Mouse (Mus musculus) embryonic stem cell, embryonic (primary cell): ENCODE results near the gene Olfr70.

Experiments
- CTCF ChIA-PET, 4 experiments: fragments of 300-600 bp in 2 of 4; fragments of 350-600 bp in 2 of 4; sonication (Branson Sonifier 250); formaldehyde crosslinking; loops; one replicate each; lab custom pipeline; 2022; ENCODE audit warnings: inconsistent platforms in 2 of 4; lab: Charles Lee
- POLR2A ChIA-PET, 4 experiments: fragments of 300-600 bp in 2 of 4; fragments of 350-600 bp in 2 of 4; sonication (Branson Sonifier 250); formaldehyde crosslinking; loops; one replicate each; lab custom pipeline; 2022; ENCODE audit warnings: antibody characterized with exemption in 4 of 4, inconsistent platforms in 1 of 4; lab: Charles Lee

Olfr70 gene

GRCm38 (mm10) chr4:43700707-43701106 is at the start of gene Olfr70:
Gene Olfr70, minus strand, starts transcription at chr4:43700807.
- CTCF ChIA-PET, result interaction anchor here in 1 of 4 experiments (1.0 kb wide), 1 partner anchor 29 kb away, joined by 3 read pairs; no protein-coding TSS in a partner anchor
- POLR2A ChIA-PET, result no interaction called here

GRCm38 (mm10) chr4:43745187-43745586 is 44.6 kb upstream of the Olfr70 start:
- ChIA-PET POLR2A (interaction anchor here (0.6 to 1.7 kb wide), 15 partner anchors 9 to 928 kb away, joined by 3 to 8 read pairs (median 4); no protein-coding TSS in a partner anchor), CTCF (interaction anchor here (0.6 to 3.2 kb wide), 65 partner anchors 11 to 918 kb away, joined by 3 to 28 read pairs (median 5); partner anchors contain the start of genes Olfr156 (in 2 of the 4), Olfr157 (in 1 of the 4), Reck (in 1 of the 4) and Spaar (in 1 of the 4))

DNA sequence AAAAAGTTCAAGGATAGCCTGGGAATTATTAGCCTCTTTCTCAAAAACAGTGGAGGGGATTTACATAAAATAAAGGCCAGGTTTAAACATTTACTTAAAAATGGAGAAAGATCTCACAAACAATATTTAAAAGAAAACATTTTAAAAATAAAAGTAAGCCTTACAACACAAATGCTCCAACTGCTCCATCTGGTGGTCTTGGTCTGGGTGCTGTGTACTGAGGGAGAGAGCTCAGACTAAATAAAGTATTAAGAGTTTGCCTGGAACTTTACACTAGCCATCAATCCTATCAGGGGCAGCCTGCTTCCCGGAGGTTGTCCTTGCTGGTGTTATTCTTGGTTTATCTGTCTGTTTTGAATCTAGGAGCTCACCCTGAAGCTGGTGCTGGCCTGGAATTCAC is 42.5 kb upstream of the Olfr70 start:
- CTCF ChIA-PET, result interaction anchor here in 3 of 4 experiments (0.5 to 2.0 kb wide), 15 partner anchors 12 to 244 kb away, joined by 3 to 8 read pairs (median 4); no protein-coding TSS in a partner anchor

GRCm38 (mm10) chr4:43742637-43743036 is 42.0 kb upstream of the Olfr70 start:
- ChIA-PET POLR2A (interaction anchor here in 2 of 4 experiments (0.6 to 1.4 kb wide), 11 partner anchors 14 to 250 kb away, joined by 3 to 8 read pairs (median 3); partner anchors contain the start of genes Ccdc107 (in 1 of the 2) and Hrct1 (in 1 of the 2)), CTCF (interaction anchor here in 3 of 4 experiments (0.6 to 2.0 kb wide), 18 partner anchors 11 to 239 kb away, joined by 3 to 8 read pairs (median 4); no protein-coding TSS in a partner anchor)

More for the DNA sequence above, 42.5 kb upstream of the Olfr70 start:
- POLR2A ChIA-PET, result interaction anchor here in 2 of 4 experiments (0.6 to 1.4 kb wide), 9 partner anchors 15 to 250 kb away, joined by 3 to 8 read pairs (median 3); partner anchors contain the start of genes Ccdc107 (in 1 of the 2) and Hrct1 (in 1 of the 2)

GRCm38 (mm10) chr4:43741526-43741925 is 40.9 kb upstream of the Olfr70 start:
- ChIA-PET CTCF (interaction anchor here in 3 of 4 experiments (1.0 to 2.0 kb wide), 6 partner anchors 16 to 184 kb away, joined by 3 to 7 read pairs (median 4); no protein-coding TSS in a partner anchor), POLR2A (interaction anchor here in 1 of 4 experiments (0.9 to 1.1 kb wide), 3 partner anchors 9 to 43 kb away, joined by 3 read pairs; no protein-coding TSS in a partner anchor)

GRCm38 (mm10) chr4:43738989-43739674 is 38.5 kb upstream of the Olfr70 start:
- POLR2A ChIA-PET, result interaction anchor here in 3 of 4 experiments (0.6 to 1.8 kb wide), 4 partner anchors 8 to 113 kb away, joined by 3 to 5 read pairs (median 4); partner anchors contain the start of gene Hrct1 (in 1 of the 3)
- CTCF ChIA-PET, result interaction anchor here in 2 of 4 experiments (0.5 to 1.2 kb wide), 2 partner anchors 21 kb away, joined by 3 to 6 read pairs; no protein-coding TSS in a partner anchor

DNA sequence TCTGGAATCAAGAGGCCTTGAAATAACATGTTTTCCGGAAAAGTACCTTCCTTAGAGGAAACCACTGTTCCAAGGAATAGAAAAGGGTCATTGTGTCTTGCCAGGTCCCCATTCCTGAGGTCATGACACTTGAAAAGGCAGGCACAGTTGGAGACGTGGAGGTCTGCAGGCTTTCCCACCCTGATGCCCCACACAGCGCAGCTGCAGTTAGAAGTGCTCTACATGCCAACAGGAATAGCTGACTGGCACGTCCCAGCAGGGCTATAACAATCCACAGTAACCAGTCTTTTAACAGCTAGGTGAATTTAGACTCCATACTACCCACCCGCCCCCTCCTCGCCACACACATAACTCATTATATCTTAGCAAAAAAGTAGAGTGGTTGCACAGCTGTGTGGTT is 36.5 kb upstream of the Olfr70 start:
- CTCF ChIA-PET, result interaction anchor here in 3 of 4 experiments (1.0 to 1.5 kb wide), 5 partner anchors 23 to 210 kb away, joined by 3 read pairs; no protein-coding TSS in a partner anchor
- POLR2A ChIA-PET, result interaction anchor here in 1 of 4 experiments (0.6 kb wide), 1 partner anchor 23 kb away, joined by 3 read pairs; no protein-coding TSS in a partner anchor

DNA sequence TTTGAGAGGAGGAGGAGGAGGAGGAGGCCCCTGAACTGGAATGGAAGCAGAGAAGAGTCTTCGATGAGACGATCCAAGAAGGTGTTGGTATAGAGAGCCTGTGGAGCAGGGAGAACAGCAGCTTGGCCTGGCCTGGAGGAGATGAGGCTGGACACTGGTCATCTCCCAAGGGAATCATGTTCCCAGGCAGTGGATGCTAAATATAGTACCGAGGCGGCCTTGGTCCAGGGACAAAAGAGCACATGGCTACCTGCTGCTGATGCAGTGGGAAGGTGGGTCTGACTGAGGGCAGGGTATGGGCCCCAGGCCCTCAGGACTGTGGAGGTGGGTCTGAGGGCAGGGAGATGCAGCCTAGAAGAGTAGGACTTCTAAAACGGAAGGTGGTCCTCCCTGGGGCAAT is 32.6 kb upstream of the Olfr70 start:
- CTCF ChIA-PET, result interaction anchor here in 2 of 4 experiments (0.7 to 1.3 kb wide), 2 partner anchors 13 to 1773 kb away, joined by 4 to 5 read pairs; no protein-coding TSS in a partner anchor
- POLR2A ChIA-PET, result interaction anchor here in 2 of 4 experiments (0.6 to 0.9 kb wide), 2 partner anchors 8 to 1257 kb away, joined by 3 read pairs; no protein-coding TSS in a partner anchor

DNA sequence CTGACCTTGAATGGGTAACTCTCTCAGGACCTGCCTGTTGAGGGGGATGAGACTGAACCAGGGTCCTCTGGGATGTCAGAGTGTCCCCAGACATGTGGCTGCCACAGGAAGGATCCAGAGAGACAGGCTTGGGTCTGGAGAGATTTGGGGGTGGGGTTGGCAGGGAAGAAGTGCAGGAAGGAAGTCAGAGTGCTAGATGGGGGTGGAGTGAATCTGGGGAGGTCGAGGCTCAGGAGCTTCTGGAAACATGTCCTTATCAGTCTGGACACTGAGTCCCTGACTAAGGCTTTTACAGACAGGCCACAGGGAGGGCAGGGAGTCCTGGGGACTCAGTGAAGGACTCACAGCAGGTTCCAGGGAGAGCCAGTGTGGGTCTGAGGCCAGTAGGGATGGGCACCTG is 31.6 kb upstream of the Olfr70 start:
- CTCF ChIA-PET, result interaction anchor here (0.6 to 2.1 kb wide), 9 partner anchors 11 to 194 kb away, joined by 3 to 11 read pairs (median 5); no protein-coding TSS in a partner anchor
- POLR2A ChIA-PET, result interaction anchor here in 2 of 4 experiments (0.7 to 1.6 kb wide), 6 partner anchors 8 to 380 kb away, joined by 3 read pairs; no protein-coding TSS in a partner anchor

- CTCF ChIA-PET, result interaction anchor here (0.5 to 2.1 kb wide), 39 partner anchors 10 to 939 kb away, joined by 3 to 16 read pairs (median 4); partner anchors contain the start of gene Arhgef39 (in 1 of the 4)
These were observed 30.2 kb upstream of the Olfr70 start for GRCm38 (mm10) chr4:43730750-43731297.

DNA sequence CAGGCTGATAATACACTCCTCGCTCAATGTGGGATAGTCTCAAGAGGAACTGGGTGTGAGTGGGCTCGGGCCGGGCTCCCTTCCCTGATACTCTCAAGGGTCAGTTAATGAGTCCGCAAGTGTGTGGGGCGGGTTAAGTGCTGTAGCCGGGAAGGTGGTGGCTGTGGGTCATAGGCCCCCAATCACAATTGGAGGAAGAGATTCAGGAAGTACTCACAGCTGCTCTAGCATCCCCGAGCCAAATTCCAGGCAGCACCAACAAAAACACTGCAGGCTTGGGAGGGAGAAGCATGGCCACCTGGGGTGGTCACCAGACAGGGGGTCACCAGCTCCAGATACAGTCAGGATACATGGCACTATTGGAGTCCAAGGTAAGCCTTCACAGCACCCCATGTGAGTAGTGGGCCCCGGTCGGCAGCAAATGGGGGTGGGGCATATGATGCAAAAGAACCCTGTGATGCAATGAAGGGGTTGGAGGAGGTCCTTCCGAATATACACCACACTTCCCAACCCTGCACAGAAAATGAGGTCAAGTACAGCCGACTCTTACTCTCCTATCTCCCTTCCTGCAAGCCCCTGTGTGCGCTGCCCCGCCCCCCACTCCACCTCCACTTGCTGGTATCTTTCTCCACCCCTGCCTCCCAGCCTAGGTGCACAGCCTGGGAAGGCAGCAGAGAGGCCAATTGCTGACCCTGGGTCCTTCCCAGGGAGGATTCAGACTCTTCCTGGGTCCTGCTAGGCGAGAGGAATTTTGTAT is 29.4 kb upstream of the Olfr70 start, which contains the start of gene Spaar:
Gene Spaar, plus strand, starts transcription at position 241 of the 757 bp plus-strand sequence.
- POLR2A ChIA-PET, result interaction anchor here in 2 of 4 experiments (0.6 to 1.2 kb wide), 2 partner anchors 10 to 732 kb away, joined by 3 to 4 read pairs; no protein-coding TSS in a partner anchor
- CTCF ChIA-PET, result interaction anchor here (0.5 to 2.1 kb wide), 24 partner anchors 9 to 940 kb away, joined by 3 to 16 read pairs (median 4); partner anchors contain the start of gene Arhgef39 (in 1 of the 4)

More at GRCm38 (mm10) chr4:43730750-43731297, 30.2 kb upstream of the Olfr70 start:
- POLR2A ChIA-PET, result interaction anchor here in 3 of 4 experiments (0.7 to 1.6 kb wide), 8 partner anchors 9 to 150 kb away, joined by 3 to 5 read pairs (median 3); no protein-coding TSS in a partner anchor

GRCm38 (mm10) chr4:43729126-43729525 is 28.5 kb upstream of the Olfr70 start:
- POLR2A ChIA-PET, result interaction anchor here in 1 of 4 experiments (2.3 kb wide), 1 partner anchor 13 kb away, joined by 8 read pairs; no protein-coding TSS in a partner anchor
- CTCF ChIA-PET, result interaction anchor here in 3 of 4 experiments (0.6 to 2.6 kb wide), 9 partner anchors 16 to 197 kb away, joined by 3 to 14 read pairs (median 4); partner anchors contain the start of gene Olfr71 (in 1 of the 3)

GRCm38 (mm10) chr4:43728576-43728954 is 28.0 kb upstream of the Olfr70 start:
- POLR2A ChIA-PET, result interaction anchor here in 2 of 4 experiments (1.0 to 2.3 kb wide), 2 partner anchors 14 to 132 kb away, joined by 3 to 8 read pairs; no protein-coding TSS in a partner anchor

DNA sequence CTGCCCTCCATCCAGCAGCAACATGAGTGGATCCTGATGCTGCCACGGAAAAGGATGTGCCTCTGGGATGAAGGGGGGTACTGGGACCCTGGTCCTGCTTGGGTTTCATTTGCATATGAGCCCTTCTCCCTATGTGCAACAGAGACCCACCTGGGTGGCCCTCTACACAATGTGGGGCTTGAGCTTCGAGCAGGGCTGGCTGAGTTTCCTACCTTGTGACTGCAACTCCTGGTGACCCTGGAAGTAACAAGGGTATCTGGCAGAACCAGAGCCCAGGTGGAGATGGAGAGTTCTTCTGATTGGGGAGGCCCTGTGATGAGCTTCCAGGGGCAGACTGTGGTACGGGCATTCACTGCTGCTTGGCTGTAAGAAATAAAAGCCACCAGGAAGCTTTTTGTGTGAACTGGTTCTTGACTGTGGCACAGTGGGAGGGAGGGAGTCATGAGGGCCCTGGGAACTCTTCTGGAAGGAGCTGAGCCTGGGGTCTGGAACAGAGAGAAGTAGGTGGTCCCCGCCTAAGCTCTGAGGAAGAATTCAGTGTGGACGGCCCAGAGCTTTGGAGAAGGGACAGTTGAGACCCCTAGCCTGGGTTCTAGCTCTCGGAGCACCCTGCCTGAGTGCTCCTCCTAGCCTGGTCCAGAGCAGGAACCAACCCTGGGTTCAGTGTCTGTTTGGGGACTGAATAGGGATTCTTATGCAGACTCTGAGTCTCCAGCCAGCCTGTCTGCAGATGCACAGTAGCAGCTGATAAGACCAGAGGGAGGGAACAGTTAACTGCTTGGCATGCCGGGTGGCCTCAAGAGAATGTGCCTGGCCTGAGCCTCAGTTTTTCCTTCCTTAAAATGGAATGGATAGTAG is 27.3 kb upstream of the Olfr70 start:
- ChIA-PET POLR2A (interaction anchor here in 2 of 4 experiments (1.0 to 2.3 kb wide), 3 partner anchors 15 to 133 kb away, joined by 3 to 8 read pairs (median 4); no protein-coding TSS in a partner anchor), CTCF (interaction anchor here (0.6 to 2.6 kb wide), 10 partner anchors 32 to 707 kb away, joined by 3 to 10 read pairs (median 3); partner anchors contain the start of genes Gba2 (in 1 of the 4) and Rgp1 (in 1 of the 4))

More at GRCm38 (mm10) chr4:43728576-43728954, 28.0 kb upstream of the Olfr70 start:
- CTCF ChIA-PET, result interaction anchor here (0.6 to 2.6 kb wide), 11 partner anchors 17 to 707 kb away, joined by 3 to 10 read pairs (median 3); partner anchors contain the start of genes Gba2 (in 1 of the 4) and Rgp1 (in 1 of the 4)

- ChIA-PET CTCF (interaction anchor here (0.5 to 2.6 kb wide), 10 partner anchors 34 to 1237 kb away, joined by 3 to 10 read pairs (median 4); no protein-coding TSS in a partner anchor), POLR2A (interaction anchor here in 2 of 4 experiments (0.8 to 2.3 kb wide), 5 partner anchors 13 to 285 kb away, joined by 3 to 8 read pairs (median 4); no protein-coding TSS in a partner anchor)
These were observed 26.4 kb upstream of the Olfr70 start, which contains the start of gene Hrct1 for GRCm38 (mm10) chr4:43726995-43727394. Gene Hrct1, plus strand, starts transcription at chr4:43727188.
